Mouse (Mus musculus) heart, embryonic 13.5 days (tissue): ENCODE measurements around the gene Zbtb39. TPM values are rescaled to one million over a fixed set of nuclear protein-coding genes. Genes with fewer than 3 reads are reported as not detected.

Experiments
- ATAC-seq: fragments of 200-750 bp; cut with Nextera tagmentation; 2 replicates; pipeline ENCODE4 v1.8.0; 2017; ENCODE audit warnings: moderate TSS enrichment; ENCODE audit not compliant: insufficient number of reproducible peaks, low FRiP score, low TSS enrichment; ENCODE audit errors: extremely low read depth
- H3K27ac ChIP-seq: fragments of 300-500 bp; sonication (generic); replicated peaks from 2 replicates; pipeline ENCODE4 v1.5.1; 2015; ENCODE audit warnings: moderate library complexity, mild to moderate bottlenecking, inconsistent platforms
- H3K27me3 ChIP-seq: fragments of 300-500 bp; sonication (generic); replicated peaks from 2 replicates; pipeline ENCODE4 v1.6.1; 2015; ENCODE audit warnings: mild to moderate bottlenecking, inconsistent platforms
- H3K36me3 ChIP-seq: fragments of 300-500 bp; sonication (generic); 2 replicates; pipeline ENCODE4 v1.6.1; 2015; ENCODE audit warnings: mild to moderate bottlenecking, inconsistent platforms
- H3K4me1 ChIP-seq: fragments of 300-500 bp; sonication (generic); 2 replicates; pipeline ENCODE4 v1.6.1; 2015; ENCODE audit warnings: inconsistent platforms
- H3K4me2 ChIP-seq: fragments of 300-500 bp; sonication (generic); 2 replicates; pipeline ENCODE4 v1.6.1; 2015; ENCODE audit warnings: inconsistent platforms, mild to moderate bottlenecking, moderate library complexity
- H3K4me3 ChIP-seq: fragments of 300-500 bp; sonication (generic); 2 replicates; pipeline ENCODE4 v1.5.1; 2015; ENCODE audit warnings: moderate library complexity, mild to moderate bottlenecking, inconsistent platforms
- H3K9ac ChIP-seq: fragments of 300-500 bp; sonication (generic); 2 replicates; pipeline ENCODE4 v1.6.1; 2015; ENCODE audit warnings: inconsistent platforms, mild to moderate bottlenecking, moderate library complexity
- H3K9me3 ChIP-seq: fragments of 300-500 bp; sonication (generic); 2 replicates; pipeline ENCODE4 v1.6.1; 2016; ENCODE audit warnings: inconsistent platforms
- WGBS: fragments of 180-500 bp; shearing (Covaris S2); methylation state at CpG from one replicate; pipeline ENCODE4 v1.1.7; 2015; ENCODE audit warnings: mixed read lengths; 5-methylcytosine and 5-hydroxymethylcytosine counted together
- polyA plus RNA-seq: library from polyadenylated mRNA; unstranded; fragments of >200 nt; fragmentation: Nextera tagmentation; extraction: Ambion mirVana; gene quantifications from 2 replicates; pipeline ENCODE4 v1.2.1, GENCODE M21; 2015

The Zbtb39 gene
- polyA plus RNA-seq, 1 experiment from 2014 or later: 2.0 TPM

- no peak for ATAC-seq
- Histone ChIP-seq H3K36me3 (peaks cover 15% of the 10 kb centered on the region), H3K27me3 (0 out of 2 replicates have a peak, but pooled peaks cover 4% of the 10 kb centered on the region), H3K9ac (no peak overlapping the region), H3K4me3 (no peak overlapping the region), H3K4me1 (peaks cover 27% of the 10 kb centered on the region), H3K9me3 (no peaks in the 10 kb centered on the region), H3K4me2 (no peak overlapping the region), H3K27ac (no peak overlapping the region)
- 19% methylated on average over 2 of the region's 2 CpGs for WGBS
Observed at GRCm38 (mm10) chr10:127737552-127737951, 1.8 kb upstream of the Zbtb39 start.

- peaks cover 27% of the 10 kb centered on the region for H3K4me1 ChIP-seq
- peaks cover 22% of the 10 kb centered on the region for H3K36me3 ChIP-seq
- 0 out of 2 replicates have a peak, but pooled peaks cover 4% of the 10 kb centered on the region for H3K27me3 ChIP-seq
- peak overlapping the region; percentile 89 for H3K4me2 ChIP-seq
- H3K9me3 ChIP-seq: no peaks in the 10 kb centered on the region
- 0 out of 2 replicates have a peak overlapping the region, but pooled peaks have one; percentile 62 for H3K27ac ChIP-seq
- ATAC-seq: no peak
- H3K9ac ChIP-seq: peak overlapping the region; percentile 99; the same call in 1 of the 2 replicates
- peak overlapping the region; percentile 94 for H3K4me3 ChIP-seq
- WGBS: 38% methylated on average over 13 of the region's 13 CpGs
Observed at GRCm38 (mm10) chr10:127738151-127738882, 1.0 kb upstream of the Zbtb39 start.

- Histone ChIP-seq H3K9ac (peak overlapping the region; percentile 99), H3K36me3 (peaks cover 36% of the 10 kb centered on the region), H3K27ac (peak overlapping the region; percentile 80), H3K27me3 (0 out of 2 replicates have a peak, but pooled peaks cover 4% of the 10 kb centered on the region), H3K4me1 (peaks cover 23% of the 10 kb centered on the region), H3K4me2 (peak overlapping the region; percentile 89), H3K4me3 (peak overlapping the region; percentile 94), H3K9me3 (no peaks in the 10 kb centered on the region)
- WGBS: under 1% methylated on average over 42 of the region's 55 CpGs
- peak; percentile 34; the same call in 1 of the 2 replicates for ATAC-seq
Observed at GRCm38 (mm10) chr10:127739661-127740161, 373 bp downstream of the Zbtb39 start.

- no peak for ATAC-seq
- Histone ChIP-seq H3K27me3 (no peaks in the 10 kb centered on the region), H3K4me2 (no peak overlapping the region), H3K9ac (no peak overlapping the region), H3K36me3 (peaks cover 75% of the 10 kb centered on the region), H3K4me3 (no peak overlapping the region), H3K9me3 (no peaks in the 10 kb centered on the region), H3K4me1 (peaks cover 34% of the 10 kb centered on the region), H3K27ac (no peak overlapping the region)
- 65% methylated on average over 5 of the region's 5 CpGs for WGBS
Observed at GRCm38 (mm10) chr10:127744661-127745060, 5.3 kb downstream of the Zbtb39 start.

- H3K9me3 ChIP-seq: no peaks in the 10 kb centered on the region
- no peak overlapping the region for H3K4me2 ChIP-seq
- peaks cover 75% of the 10 kb centered on the region for H3K36me3 ChIP-seq
- ATAC-seq: no peak
- H3K4me1 ChIP-seq: peaks cover 25% of the 10 kb centered on the region
- no peak overlapping the region for H3K27ac ChIP-seq
- WGBS: 77% methylated on average over 5 of the region's 5 CpGs
- no peak overlapping the region for H3K4me3 ChIP-seq
- H3K9ac ChIP-seq: no peak overlapping the region
- no peaks in the 10 kb centered on the region for H3K27me3 ChIP-seq
Observed at GRCm38 (mm10) chr10:127745886-127746285, 6.5 kb downstream of the Zbtb39 start.

- Histone ChIP-seq H3K9me3 (no peaks in the 10 kb centered on the region), H3K4me2 (peak overlapping the region; percentile 66), H3K4me3 (peak overlapping the region; percentile 52), H3K4me1 (peaks cover 20% of the 10 kb centered on the region), H3K27ac (peak overlapping the region; percentile 69), H3K27me3 (no peaks in the 10 kb centered on the region), H3K9ac (peak overlapping the region; percentile 2; the same call in 1 of the 2 replicates), H3K36me3 (peaks cover 63% of the 10 kb centered on the region)
- WGBS: 76% methylated on average over 8 of the region's 8 CpGs
- ATAC-seq: no peak
Observed at GRCm38 (mm10) chr10:127747254-127747653, 7.9 kb downstream of the Zbtb39 start.

- Histone ChIP-seq H3K4me1 (peaks cover 20% of the 10 kb centered on the region), H3K27me3 (no peaks in the 10 kb centered on the region), H3K9ac (peak overlapping the region; percentile 76), H3K4me3 (peak overlapping the region; percentile 52), H3K4me2 (peak overlapping the region; percentile 66), H3K27ac (peak overlapping the region; percentile 69), H3K36me3 (peaks cover 46% of the 10 kb centered on the region), H3K9me3 (no peaks in the 10 kb centered on the region)
- no peak for ATAC-seq
- WGBS: 6% methylated on average over 8 of the region's 8 CpGs
Observed at GRCm38 (mm10) chr10:127748847-127749612, 9.7 kb downstream of the Zbtb39 start.

GRCm38 (mm10) chr10:127750136-127750777 is 10.9 kb downstream of the Zbtb39 start:
- Histone ChIP-seq H3K9ac (peak overlapping the region; percentile 76), H3K27ac (peak overlapping the region; percentile 69), H3K27me3 (no peaks in the 10 kb centered on the region), H3K9me3 (no peaks in the 10 kb centered on the region), H3K4me1 (peaks cover 32% of the 10 kb centered on the region), H3K4me3 (peak overlapping the region; percentile 52), H3K36me3 (peaks cover 33% of the 10 kb centered on the region), H3K4me2 (peak overlapping the region; percentile 66)
- ATAC-seq: no peak
- 39% methylated on average over 24 of the region's 24 CpGs for WGBS

GRCm38 (mm10) chr10:127751548-127751947 is 12.2 kb downstream of the Zbtb39 start, which contains the start of gene Gpr182:
TSS of gene Gpr182 (minus strand) at chr10:127751732.
- peaks cover 37% of the 10 kb centered on the region for H3K4me1 ChIP-seq
- peak within 1 kb of the TSS; percentile 76 for H3K9ac ChIP-seq
- H3K27ac ChIP-seq: peak within 1 kb of the TSS; percentile 69
- 34% methylated on average over 8 of the region's 8 CpGs for WGBS
- ATAC-seq: peak; percentile 48; the same call in 1 of the 2 replicates
- H3K36me3 ChIP-seq: peaks cover 22% of the 10 kb centered on the region
- H3K9me3 ChIP-seq: no peaks in the 10 kb centered on the region
- H3K27me3 ChIP-seq: no peaks in the 10 kb centered on the region
- H3K4me3 ChIP-seq: peak within 1 kb of the TSS; percentile 52
- peak within 1 kb of the TSS; percentile 66 for H3K4me2 ChIP-seq

- Histone ChIP-seq H3K27me3 (no peaks in the 10 kb centered on the region), H3K4me2 (no peak overlapping the region; the same call in 1 of the 2 replicates), H3K9ac (no peak overlapping the region), H3K4me3 (no peak overlapping the region), H3K9me3 (no peaks in the 10 kb centered on the region), H3K27ac (peak overlapping the region; percentile 81), H3K36me3 (no peaks in the 10 kb centered on the region), H3K4me1 (peaks cover 32% of the 10 kb centered on the region)
- WGBS: 52% methylated on average over 6 of the region's 6 CpGs
- ATAC-seq: no peak
Observed at GRCm38 (mm10) chr10:127754566-127755166, 15.3 kb downstream of the Zbtb39 start.
